Mouse (Mus musculus) retina, postnatal 7 days (tissue): ENCODE data around the gene Hist1h2bc.

Experiments
- DNase-seq: peaks from one replicate; pipeline ENCODE4 v3.0.0-alpha.2; 2012; ENCODE audit warnings: low read depth, low spot score

The Hist1h2bc gene

GRCm38 (mm10) chr13:23732156-23732804 lies 48.3 kb downstream of the Hist1h2bc start:
- DNase-seq, result no peak

- no peak for DNase-seq
Observed at GRCm38 (mm10) chr13:23737091-23737490, 53.1 kb downstream of the Hist1h2bc start.

DNA sequence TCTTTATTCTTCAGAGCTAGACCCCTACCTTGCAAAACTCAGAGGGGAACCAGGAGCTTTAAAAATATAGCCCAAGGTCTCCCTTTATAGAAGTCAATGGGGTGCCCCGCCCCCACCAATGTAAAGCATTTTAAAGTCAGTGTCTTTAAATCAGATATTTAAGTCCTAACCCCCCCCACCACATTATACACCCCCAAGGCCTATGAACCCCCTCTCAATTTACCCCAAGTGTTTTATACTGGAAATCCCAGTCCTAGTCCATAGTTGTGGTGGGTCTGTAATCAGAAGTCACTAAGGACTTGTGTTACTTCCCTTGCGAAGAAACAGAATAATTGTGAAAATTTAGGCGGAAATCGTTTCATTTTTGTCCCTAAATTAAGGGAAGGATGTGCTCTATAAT lies 54.0 kb downstream of the Hist1h2bc start:
- DNase-seq, result no peak

DNA sequence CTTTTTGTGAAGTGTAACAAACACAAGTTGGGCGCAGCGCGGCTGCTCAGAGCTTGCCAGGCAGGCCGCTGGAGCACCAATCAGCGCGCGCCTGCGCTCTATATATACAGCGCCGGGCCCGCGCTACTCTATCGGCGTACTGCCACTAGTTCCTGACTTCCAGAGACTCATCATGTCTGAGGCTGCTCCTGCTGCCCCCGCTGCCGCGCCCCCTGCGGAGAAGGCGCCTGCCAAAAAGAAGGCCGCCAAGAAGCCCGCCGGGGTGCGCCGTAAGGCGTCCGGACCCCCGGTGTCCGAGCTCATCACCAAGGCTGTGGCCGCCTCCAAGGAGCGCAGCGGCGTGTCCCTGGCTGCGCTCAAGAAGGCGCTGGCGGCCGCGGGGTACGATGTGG lies 54.7 kb downstream of the Hist1h2bc start, which contains the start of gene Hist1h1c:
Gene Hist1h1c, plus strand, starts transcription at position 132 of the 392 bp plus-strand sequence.
- DNase-seq, result peak; percentile 74

DNA sequence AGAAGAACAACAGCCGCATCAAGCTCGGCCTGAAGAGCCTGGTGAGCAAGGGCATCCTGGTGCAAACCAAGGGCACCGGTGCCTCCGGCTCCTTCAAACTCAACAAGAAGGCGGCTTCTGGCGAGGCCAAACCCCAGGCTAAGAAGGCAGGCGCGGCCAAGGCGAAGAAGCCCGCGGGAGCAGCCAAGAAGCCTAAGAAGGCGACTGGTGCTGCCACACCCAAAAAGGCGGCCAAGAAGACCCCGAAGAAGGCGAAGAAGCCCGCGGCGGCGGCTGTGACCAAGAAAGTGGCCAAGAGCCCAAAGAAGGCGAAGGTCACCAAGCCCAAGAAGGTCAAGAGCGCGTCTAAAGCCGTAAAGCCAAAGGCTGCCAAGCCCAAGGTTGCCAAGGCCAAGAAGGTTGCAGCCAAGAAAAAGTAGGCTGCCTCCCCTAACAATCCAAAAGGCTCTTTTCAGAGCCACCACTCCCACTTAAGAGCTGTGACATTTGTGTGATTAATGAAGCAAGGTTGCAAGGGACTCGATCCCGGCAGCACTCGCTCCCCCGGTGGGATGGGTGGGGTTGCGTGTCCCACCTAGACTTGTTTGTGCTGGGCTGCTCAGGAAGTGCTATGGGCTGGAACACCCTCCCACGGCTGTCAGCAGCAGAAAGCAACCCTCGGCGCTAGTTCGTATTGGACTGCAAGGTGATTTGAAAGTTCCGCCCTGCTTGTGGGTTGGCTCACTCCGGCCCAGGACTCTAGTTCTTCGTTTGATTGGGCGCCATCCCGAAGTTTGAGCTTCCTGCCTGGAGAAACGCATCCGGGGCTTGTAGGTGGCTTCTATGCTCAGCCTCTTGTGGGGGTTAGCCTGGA lies 55.3 kb downstream of the Hist1h2bc start:
- no peak for DNase-seq

GRCm38 (mm10) chr13:23739922-23740252 lies 55.9 kb downstream of the Hist1h2bc start:
- no peak for DNase-seq

DNA sequence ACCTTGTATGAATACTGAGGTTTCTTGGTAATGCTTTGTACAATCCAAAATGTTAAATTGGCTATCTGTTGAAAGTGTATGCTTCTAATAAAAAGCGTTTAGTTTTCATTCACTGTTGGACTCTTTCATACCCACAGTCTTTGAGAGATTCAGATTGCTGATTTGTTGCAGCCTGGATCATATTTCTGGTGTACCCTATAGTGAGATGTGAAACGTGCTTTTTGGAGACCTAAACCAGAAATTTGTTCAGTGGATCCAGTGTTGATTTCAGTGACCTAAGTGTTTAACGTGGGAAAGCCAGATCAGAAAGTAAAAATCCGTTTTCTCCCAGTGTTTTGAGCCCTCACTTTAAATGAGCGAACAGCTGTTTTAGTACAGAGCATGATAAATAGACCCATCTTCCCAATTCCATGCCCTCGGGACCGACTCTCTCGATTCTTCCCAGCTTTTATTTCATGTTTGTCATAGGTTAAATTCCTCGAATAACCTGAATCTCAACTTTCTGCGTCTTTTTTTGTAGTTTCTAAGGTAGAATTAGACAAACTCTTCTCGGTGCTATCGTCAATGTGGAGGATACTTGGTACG lies 56.3 kb downstream of the Hist1h2bc start:
- no peak for DNase-seq

- no peak for DNase-seq
Observed at GRCm38 (mm10) chr13:23740910-23741309, 56.9 kb downstream of the Hist1h2bc start.

GRCm38 (mm10) chr13:23742007-23742406 lies 58.0 kb downstream of the Hist1h2bc start:
- DNase-seq, result no peak
